Mouse (Mus musculus): ENCODE measurements at regions not wholly inside any gene's neighbourhood (a gene's known extent, or its start where the extent isn't known, plus 50 kb on each side); places are given as distances from the start of the nearest gene placed in this dataset.
A peak's percentile ranks its signal among the peaks of the same experiment; 100 is the strongest.
"Not testable (repeated sequence)": the region's sequence is repeated elsewhere in the genome, so short reads cannot be mapped to it uniquely, and the experiment has no call there.

DNA sequence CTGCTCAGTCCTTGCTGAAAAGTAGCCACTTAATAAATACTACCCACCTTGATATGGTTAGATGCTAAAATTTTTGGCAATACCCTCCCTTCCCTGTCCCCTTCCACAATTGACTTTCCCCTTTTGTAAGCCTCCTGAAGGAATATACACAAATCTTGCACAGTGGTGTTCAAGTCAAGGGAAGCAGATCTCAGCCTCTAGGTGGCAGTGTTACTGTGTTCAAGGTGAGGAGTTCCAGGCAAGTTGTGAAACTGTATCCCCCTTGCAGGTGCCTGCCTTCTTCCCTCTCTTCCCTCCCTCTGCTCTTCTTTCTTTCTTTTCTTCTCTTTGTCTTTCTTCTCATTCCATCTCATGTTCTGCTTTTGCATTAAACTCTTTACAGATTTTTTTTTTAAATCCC is 239.1 kb downstream of the Sec16b start:
- ATAC-seq (ENCODE audit: insufficient number of reproducible peaks, low FRiP score, low TSS enrichment), result peak; percentile 65; the same call in 1 of the 2 replicates

DNA sequence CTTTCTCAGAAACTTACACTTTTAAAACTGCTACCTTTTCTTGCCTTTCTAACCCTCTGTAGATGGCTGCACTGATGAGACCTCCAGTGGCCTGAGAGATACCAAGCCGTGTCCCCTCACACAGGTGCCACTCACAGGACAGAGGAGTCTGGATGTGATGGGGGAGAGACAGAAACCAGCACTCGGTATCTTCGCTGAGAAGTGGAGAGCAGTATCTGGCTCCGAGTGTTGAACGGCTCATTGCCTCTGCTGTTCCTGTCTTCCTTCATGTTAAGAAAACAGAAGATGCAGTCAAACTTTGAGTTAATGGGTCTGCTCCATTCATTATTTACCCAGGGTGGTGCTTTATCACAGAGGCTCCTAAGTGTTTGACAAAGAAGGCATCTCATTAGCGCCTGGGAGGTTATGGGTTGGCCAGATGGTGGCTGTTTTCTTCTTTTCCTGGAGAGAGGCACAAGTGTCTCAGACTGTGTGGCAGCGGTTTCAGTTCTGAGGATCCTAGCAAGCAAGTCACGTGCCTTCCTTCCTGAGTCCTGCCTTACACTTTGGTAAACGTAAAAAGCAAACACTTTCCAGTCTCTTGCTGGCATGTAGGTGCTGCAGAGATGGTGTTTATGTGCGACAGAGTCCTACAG is 248.6 kb downstream of the Sec16b start:
- no peak for ATAC-seq (ENCODE audit: insufficient number of reproducible peaks, low FRiP score, low TSS enrichment)

DNA sequence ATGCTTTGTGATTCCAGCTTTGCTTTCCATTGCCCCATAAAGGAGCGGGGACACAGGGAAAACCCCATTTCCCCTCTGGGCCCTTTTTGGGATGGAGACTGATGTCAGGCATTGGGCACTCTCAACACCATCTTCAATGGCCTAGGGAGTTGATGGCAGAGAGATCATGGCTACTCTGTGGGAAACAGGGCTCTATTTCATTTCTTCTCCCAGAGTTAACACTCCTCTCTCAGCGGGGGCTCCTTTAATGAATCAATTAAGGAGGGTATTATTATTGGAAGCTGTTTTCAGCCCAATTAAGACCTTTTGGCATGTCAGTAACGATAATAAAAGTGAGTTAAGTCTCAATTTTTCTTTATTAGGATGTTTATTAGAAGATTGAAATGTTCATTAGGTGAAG is 250.4 kb downstream of the Sec16b start:
- no peak for ATAC-seq (ENCODE audit: insufficient number of reproducible peaks, low FRiP score, low TSS enrichment)

DNA sequence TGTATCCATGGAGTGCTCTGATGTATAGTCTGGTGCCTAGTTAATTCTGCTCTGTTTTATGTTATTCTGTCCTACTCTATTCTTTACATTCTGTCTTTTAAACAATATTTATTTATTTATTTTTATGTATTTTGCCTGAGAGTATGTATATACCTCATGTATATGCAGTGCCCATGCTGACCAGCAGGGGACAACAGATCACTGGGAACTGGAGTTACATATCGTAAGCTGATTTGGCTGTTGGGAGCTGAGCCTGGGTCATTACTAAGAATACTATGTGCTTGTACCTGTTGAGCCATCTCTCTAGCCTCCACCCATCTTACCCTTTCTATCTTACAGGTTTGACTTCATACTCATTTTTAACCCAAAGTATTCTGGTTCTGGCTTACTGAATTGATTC is 251.8 kb downstream of the Sec16b start:
- ATAC-seq (ENCODE audit: insufficient number of reproducible peaks, low FRiP score, low TSS enrichment), result no peak

DNA sequence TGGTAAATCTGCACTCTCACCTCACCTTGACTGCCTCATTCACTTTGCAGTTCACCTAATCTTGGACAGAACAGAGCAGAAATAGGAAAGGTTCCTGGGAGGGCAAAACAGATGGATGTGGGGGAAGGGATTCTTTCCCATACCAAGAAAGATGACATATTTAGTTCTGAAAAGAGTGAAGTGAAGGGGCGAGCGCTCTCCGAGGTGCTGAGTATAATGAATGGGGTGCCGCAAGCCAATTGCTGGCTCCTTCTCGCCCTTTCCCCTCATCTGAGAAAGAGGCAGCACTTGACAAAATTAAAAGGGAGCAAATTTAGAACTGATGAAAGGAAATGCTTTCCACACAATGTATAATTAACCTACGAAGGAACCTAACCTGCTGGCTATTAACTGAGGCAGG is 261.7 kb downstream of the Sec16b start:
- ATAC-seq (ENCODE audit: insufficient number of reproducible peaks, low FRiP score, low TSS enrichment), result no peak

DNA sequence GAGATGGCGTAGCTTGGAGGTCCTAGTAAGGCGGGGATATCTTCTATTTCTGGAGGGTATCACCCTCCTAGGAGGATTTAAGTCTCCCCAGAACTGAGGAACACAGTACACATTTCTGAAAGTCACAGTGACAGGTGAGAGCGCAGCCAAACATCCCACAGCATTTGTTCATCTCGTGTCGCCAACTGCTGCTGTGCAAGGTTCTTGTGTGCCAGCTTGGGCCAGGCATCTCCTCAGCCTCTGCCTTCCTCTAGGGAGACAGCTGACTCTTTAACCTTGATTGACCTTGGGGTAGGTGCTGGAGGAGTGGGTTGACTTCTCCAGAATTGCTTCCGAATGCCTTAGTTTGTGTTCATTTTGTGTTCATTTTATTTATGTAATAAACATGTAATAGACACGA is 291.2 kb downstream of the Sec16b start:
- no peak for ATAC-seq (ENCODE audit: insufficient number of reproducible peaks, low FRiP score, low TSS enrichment)

DNA sequence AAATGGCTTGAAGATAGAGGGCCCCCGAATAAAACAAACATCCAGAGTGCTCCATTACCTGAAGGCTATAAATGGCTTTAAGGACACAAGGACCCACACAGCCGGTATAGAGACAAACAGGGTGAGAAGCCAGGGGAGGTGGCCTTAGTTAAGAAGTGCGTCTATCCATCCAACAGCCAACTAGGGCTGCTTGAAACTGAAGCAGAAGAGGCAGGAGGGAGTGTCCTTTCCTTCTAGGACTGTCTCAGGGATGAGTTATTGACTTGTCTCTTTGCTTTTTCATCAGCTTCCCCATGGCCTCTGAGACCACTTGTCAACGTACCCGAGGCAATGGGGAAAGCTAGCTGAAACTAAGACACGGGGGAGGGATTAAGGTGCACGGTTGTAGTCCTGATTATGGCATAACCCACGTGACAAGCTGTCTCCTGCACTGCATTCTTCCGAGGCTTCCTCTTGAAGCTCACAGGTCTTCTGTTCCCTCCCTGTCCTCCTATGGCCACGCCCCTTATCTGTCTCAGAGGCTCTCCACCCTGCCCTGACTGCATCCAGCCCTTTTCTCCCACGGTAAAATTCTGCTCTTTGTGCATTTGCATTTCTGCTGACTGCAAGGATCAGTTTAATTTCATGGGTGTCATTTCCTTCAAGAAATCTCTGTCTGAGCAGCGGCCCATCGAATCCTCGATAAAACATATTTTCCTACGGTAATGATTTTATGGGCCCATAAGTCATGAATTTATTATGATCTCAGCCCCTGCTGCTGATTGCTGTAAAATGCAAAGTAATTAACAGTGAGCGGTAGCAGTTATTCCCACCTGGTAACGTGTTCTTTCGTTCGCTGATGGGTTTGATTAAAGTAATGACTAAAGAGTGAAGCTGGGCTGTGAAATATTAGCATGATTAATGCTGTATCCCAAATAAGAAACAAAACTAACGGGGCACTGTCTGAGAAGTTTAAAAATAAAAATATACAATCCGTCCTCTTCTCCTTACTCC is 292.3 kb downstream of the Sec16b start:
- ATAC-seq (ENCODE audit: insufficient number of reproducible peaks, low FRiP score, low TSS enrichment), result no peak

DNA sequence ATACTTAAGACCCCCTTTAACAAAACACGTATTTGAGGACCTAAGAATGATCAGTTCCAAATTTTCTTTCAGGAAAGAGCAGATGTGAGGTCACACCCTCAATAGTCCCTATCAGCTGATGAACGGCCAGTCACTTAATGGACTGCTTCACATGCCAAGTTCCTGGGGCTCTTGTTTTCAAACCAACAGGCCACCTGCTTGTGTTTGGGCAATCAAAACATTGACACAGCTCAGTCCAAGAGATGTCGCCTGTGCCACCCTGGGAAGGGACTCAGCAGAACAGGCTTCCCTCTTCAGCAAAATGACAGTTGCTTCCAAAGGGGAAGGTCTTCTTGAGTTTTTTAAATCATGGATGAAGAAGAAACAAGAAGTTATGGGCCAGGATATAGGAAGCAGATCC is 294.6 kb downstream of the Sec16b start:
- no peak for ATAC-seq (ENCODE audit: insufficient number of reproducible peaks, low FRiP score, low TSS enrichment)

DNA sequence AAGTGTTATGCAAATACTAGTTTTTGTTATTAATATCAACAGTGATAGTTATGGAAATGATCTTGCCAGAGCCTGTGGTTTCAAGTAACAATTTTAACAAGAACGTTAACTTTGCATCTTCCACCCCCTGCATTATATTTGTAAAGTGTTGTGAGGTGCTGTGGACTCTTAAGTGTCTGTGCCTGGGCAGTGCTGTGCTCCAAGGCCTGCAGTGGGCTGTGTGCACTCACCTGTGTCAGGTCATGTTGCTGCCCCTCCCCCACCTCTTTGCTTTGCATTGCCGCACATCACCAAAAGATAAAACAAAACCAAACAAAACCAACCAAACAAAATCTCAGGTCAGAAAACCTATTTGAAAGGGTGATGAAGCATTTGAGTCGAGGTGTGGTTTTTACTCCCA is 297.7 kb downstream of the Sec16b start:
- no peak for ATAC-seq (ENCODE audit: insufficient number of reproducible peaks, low FRiP score, low TSS enrichment)

DNA sequence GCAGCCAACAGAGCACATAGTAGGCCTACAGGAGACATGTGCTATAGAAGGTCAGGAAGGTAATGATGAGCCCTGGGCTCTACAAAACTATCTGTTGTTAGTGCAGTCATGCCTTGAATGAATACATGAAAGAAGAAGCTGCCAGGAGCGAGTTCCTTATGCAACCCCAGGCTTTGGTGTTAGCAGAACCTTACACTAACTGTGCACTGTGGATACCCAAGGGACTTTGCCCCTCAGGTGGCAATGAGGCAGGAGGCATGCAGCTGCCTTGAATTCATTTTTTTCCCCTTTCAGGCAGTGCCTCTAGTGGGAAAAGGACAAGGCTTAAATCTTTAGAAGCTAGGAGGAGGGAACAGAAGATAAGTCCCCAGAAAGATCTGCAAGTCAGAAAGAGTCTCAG is 299.8 kb downstream of the Sec16b start:
- no peak for ATAC-seq (ENCODE audit: insufficient number of reproducible peaks, low FRiP score, low TSS enrichment)

DNA sequence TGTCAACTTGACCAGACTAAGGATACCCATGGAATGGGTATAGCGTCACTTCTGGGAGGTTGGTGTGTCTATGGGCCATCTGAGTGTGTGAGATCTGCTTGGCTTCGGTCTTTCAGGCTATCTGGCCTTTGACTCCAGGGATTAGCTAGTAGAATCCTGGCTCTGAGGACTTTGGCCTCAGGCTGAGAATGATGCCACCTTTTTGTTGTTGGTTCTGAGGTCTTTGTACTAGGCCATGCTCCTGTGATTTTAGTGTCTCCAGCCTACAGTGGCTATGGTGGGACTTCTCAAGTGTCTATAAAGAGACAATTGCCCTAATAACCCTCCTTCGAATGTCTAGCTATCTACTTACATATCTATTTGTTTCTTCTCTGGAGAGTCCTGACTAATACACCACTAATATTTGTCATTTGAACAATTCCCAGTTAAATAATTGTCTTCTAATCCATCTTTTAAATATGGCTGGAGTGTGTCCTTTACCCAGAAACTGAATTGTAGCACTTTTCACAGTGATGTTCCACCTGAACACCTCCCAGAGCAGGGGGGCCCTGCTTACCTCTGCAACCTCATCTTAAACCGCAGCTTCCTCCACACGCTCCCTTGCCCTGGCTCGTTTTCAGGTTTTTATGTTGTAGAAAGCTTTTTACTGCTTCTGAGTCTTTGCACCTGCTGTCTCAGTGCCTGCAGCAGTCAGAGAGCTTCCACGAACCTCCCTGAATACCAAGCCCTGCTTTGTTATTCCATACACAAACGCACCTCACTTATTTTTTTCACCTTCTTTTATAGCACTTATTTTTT is 303.3 kb downstream of the Sec16b start:
- 0 out of 2 replicates have a peak, but pooled peaks have one; percentile 20 for ATAC-seq (ENCODE audit: insufficient number of reproducible peaks, low FRiP score, low TSS enrichment)

DNA sequence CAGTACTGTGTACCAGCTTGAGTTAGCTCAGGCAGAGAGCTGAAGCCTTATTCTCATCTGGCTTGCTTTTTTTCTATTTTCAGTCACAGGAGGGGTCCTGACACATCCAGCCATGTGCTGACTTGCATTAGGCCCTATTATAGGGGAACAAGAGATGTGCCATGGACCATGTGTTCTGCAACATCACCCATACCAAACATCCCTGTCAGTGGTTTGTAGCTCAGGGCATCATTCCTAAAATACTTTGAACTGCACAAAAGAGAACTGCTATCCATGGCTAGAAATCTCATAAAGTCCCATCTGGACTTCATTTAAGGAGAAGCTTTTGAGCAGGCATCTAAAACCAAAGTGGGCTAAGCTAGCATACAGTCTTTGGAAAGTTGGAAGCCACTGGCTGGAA is 304.1 kb downstream of the Sec16b start:
- ATAC-seq (ENCODE audit: insufficient number of reproducible peaks, low FRiP score, low TSS enrichment), result no peak

DNA sequence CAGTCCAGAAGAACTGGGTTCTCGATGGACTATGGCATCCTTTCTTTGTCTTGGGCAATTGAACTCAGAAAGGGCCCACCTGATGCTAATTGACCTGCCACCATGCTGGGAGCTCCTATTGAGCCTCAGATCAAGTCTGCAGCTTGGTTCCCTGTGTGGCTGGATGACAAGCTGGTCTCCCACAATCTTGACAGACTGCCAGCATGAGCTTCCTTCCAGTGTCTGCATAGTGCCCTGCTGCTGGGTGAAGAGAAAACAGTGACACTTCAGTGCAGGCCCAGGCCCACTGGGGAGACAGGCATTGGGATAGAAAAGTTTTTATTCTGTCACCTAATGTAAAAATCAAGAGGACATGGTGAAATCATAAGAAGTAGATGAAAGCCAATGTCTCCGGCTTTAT is 321.4 kb downstream of the Sec16b start:
- no peak for ATAC-seq (ENCODE audit: insufficient number of reproducible peaks, low FRiP score, low TSS enrichment)

DNA sequence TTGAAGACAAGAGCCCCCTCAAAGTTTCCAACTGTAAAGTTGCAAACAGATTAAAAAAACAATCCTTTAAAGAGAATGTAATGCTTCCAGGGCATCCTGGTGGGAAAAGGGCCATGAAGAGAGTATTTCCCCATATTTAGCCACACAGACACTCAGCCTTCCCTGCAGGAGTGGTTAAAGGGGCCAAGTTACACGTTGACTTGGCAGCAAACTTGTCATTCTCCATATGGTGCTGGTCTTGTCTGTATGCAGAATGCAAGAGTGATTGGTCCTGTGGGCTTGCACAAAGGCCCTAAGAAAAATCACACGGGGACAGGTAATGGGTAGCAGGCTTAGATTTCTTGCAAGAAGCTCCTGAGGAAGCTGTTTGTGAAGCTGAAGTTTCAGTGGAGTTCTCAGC is 325.0 kb downstream of the Sec16b start:
- peak; percentile 59 for ATAC-seq (ENCODE audit: insufficient number of reproducible peaks, low FRiP score, low TSS enrichment)

DNA sequence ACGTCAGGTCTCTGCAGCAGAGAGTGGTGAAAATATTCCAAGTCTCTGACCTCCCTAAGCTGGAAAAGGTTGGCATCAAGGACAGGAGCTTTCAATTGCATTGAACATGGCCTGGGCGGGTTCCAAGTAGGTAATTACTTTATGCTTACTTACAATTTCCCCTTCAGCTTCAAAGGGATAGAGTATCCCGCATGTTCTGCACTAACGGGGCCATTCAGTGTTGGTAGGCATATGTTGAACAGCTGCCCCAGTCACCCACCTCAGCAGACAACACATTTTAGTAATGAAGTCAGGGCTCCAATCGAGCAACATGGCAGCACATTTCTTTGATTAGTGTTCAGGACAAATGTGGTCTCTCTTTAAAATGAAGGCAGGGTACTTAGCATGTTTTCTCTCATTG is 366.2 kb downstream of the Sec16b start:
- no peak for ATAC-seq (ENCODE audit: insufficient number of reproducible peaks, low FRiP score, low TSS enrichment)

DNA sequence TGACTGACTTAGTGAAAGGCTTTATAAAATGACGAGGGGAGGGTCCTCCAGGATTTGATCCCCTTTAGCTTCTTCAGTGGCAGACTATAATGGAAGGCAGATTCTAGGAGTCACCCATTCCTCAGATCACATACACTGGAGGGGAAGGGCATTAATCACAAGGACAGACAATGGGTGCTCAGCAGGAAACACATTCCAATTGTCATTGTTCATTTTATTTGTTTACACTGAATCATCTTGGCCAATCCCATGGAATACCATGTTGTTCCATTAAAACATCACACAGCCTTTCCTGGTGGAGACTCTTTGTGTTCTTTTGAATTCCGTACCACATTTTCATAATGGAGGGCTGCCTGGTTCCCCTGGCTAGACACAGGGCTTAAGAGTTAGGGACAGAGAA is 368.5 kb downstream of the Sec16b start:
- ATAC-seq (ENCODE audit: insufficient number of reproducible peaks, low FRiP score, low TSS enrichment), result no peak

DNA sequence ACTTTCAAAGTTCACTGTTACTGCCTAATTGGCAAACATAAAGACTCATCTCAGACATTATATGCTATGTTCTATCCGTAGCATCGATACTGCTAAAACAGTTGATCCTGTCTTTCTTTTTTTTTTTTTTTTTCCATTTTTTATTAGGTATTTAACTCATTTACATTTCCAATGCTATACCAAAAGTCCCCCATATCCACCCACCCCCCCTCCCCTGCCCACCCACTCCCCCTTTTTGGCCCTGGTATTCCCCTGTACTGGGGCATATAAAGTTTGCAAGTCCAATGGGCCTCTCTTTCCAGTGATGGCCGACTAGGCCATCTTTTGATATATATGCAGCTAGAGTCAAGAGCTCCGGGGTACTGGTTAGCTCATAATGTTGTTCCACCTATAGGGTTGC is 370.6 kb downstream of the Sec16b start:
- ATAC-seq (ENCODE audit: insufficient number of reproducible peaks, low FRiP score, low TSS enrichment), result not testable (repeated sequence)

DNA sequence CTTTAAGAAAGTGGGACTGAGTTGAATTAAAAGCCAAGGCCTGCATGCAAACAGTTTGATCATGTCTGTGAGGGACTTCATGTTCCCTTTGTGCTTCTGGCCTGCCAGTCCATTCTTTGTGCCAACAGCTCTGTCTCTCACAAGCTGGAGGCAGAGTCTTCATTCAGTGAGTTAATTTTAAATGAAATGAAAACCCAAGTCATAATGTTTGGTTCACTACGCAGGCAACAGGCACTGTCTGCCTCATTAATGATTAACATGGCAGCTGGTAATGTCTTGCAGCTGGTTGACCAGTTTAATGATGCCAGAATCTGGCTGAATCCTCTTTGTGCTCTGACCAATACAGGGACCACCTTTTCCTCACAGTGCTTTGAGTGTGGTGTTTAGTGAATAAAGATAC is 380.6 kb downstream of the Sec16b start:
- ATAC-seq (ENCODE audit: insufficient number of reproducible peaks, low FRiP score, low TSS enrichment), result no peak

DNA sequence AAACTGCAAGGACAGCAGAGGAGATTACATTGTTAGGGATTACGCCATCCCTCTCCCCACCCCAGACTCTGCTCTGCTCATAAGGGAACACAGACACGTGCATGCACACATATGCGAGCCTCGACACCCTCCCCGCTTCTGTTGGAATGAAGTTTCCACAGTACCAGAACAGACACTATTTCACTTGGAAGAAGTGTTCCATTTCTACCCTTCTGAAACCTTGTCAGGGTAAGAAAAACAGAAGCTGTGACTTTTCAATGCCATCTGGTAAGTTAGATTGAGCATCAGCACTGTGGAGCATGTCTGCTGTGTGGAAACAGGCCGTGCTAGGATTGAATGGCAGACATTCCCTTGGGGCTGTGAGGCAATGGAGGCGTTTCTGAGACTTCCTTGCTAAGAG is 382.0 kb downstream of the Sec16b start:
- no peak for ATAC-seq (ENCODE audit: insufficient number of reproducible peaks, low FRiP score, low TSS enrichment)

DNA sequence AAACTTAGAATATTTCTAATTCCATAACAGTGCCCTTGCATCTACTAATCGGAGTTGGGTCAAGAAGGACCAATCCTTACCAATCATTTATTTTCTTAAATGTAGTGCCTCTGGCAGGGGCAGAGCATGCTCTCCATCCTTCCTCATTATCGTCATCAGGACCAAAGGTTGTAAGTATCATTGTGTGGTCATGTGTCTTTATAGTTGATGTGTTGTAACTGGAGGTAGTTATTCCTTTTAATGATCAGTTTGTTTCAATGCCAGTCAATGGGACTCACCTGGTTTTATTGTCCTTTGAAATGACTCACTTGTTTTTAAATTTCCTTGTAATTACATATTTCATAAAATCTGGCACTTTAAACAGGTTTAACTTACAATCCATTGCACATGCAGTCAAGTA is 399.6 kb downstream of the Sec16b start:
- ATAC-seq (ENCODE audit: insufficient number of reproducible peaks, low FRiP score, low TSS enrichment), result no peak

DNA sequence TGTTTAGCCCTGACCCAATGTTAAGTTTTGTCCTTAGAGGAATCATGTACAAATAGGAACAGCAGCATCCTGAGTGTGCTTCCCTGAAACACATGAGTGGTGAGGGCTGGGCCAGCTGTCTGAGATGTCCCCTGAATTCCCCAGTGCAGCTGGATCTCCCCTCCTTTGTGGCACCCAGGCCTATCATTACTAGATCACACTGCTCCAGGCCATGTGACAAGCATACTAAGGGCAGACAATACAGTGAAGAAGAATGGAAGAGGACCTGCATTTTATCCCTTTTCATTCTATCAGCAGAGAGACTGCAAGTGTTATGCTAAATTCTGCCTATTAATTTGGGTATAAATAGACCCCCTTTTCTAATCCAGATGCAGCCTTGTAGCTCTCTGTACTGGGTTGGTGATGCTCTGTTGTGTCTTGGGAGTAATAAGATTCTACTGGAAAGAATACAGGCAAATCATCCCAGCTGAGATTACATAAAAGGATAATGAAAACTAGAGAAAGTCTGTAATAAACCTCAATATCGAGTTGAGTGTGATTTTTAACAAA is 418.3 kb downstream of the Brinp2 start:
- no peak for ATAC-seq (ENCODE audit: insufficient number of reproducible peaks, low FRiP score, low TSS enrichment)
